Mouse (Mus musculus) lung, adult 2 months (tissue): Measurements from ENCODE around the gene Efnb3. TPM values are rescaled to one million over a fixed set of nuclear protein-coding genes. Genes with fewer than 3 reads are reported as not detected.
A peak's percentile ranks its signal among the peaks of the same experiment; 100 is the strongest.

Source experiments
- DNase-seq: peaks from one replicate; pipeline ENCODE4 v3.0.0; 2022
- H3K4me1 ChIP-seq: fragments of 200-500 bp; 2 replicates; pipeline ENCODE4 v1.6.1; 2011; ENCODE audit warnings: low read length; ENCODE audit not compliant: control insufficient read depth, insufficient read depth
- H3K4me3 ChIP-seq: fragments of 200-500 bp; replicated peaks from 2 replicates; pipeline ENCODE3; 2011; ENCODE audit warnings: low read depth, mild to moderate bottlenecking, control low read depth, low read length; ENCODE audit errors: extremely low read depth
- CTCF ChIP-seq: fragments of 200-500 bp; IDR thresholded peaks from 2 replicates; pipeline ENCODE4 v1.5.1; 2011; ENCODE audit warnings: mild to moderate bottlenecking, low read length, control low read depth; ENCODE audit not compliant: insufficient read depth
- POLR2A ChIP-seq: fragments of 200-500 bp; IDR thresholded peaks from 2 replicates; pipeline ENCODE4 v1.6.1; 2011; ENCODE audit warnings: low read depth, mild to moderate bottlenecking, control low read depth, low read length, borderline replicate concordance; ENCODE audit errors: extremely low read depth
- WGBS: fragments of 180-500 bp; shearing (Covaris S2); methylation state at CpG from one replicate; pipeline ENCODE4 v1.1.7; 2018; 5-methylcytosine and 5-hydroxymethylcytosine counted together
- polyA plus RNA-seq: library from polyadenylated mRNA; depleted of rRNA; stranded (reverse); fragments of >200 nt; gene quantifications from 2 replicates; pipeline ENCODE4 v1.2.3, GENCODE M21; 2012

Gene Efnb3
- polyA plus RNA-seq, 1 experiment = 0.88 TPM

DNA sequence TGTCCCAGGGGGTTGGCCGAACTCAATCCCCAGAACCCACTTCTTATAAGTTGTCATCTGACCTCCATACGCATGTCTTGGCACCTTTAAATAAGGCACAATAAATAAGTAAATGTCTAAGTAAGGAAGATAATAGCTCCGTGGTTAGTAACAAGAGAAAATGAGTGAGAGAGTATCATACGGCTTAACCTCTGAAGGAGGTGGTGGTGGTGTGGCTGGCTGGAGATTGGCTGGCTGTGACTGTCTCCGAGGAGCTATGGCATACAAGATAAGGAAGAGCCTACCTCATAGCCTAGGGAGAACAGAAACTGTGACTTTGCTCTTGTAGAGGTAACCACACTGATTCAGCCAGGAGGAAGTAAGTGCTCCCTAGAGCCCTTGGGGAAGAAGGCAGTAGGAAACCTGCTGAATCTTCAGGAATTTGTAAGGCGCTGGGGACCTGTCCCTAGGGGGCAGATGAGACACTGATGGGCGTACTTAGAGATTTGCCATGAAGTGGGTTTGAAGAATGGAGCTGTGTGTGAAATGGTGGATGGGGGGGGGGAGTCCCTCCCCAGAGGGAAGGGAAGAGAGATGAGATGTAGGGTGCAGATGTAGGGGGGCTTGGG lies 25.8 kb upstream of the Efnb3 start:
- H3K4me3 ChIP-seq = no peak overlapping the region
- H3K4me1 ChIP-seq = no peaks in the 10 kb centered on the region; the same call in 1 of the 2 replicates
- TF ChIP-seq POLR2A (no peak), CTCF (no peak)
- DNase-seq = no peak
- WGBS = 70% methylated on average over 7 of the region's 7 CpGs

- no peaks in the 10 kb centered on the region; the same call in 1 of the 2 replicates for H3K4me1 ChIP-seq
- H3K4me3 ChIP-seq = no peak overlapping the region
- no peak for TF ChIP-seq POLR2A
- TF ChIP-seq CTCF = no peak
- no peak for DNase-seq
- 94% methylated on average over 13 of the region's 13 CpGs for WGBS
Measured at GRCm38 (mm10) chr11:69584937-69585336, 24.9 kb upstream of the Efnb3 start.

- Histone ChIP-seq H3K4me1 (no peaks in the 10 kb centered on the region; the same call in 1 of the 2 replicates), H3K4me3 (no peak overlapping the region)
- no peak for DNase-seq
- no peak for TF ChIP-seq CTCF
- no peak for TF ChIP-seq POLR2A
- 81% methylated on average over 7 of the region's 7 CpGs for WGBS
Measured at GRCm38 (mm10) chr11:69584008-69584407, 24.0 kb upstream of the Efnb3 start.

DNA sequence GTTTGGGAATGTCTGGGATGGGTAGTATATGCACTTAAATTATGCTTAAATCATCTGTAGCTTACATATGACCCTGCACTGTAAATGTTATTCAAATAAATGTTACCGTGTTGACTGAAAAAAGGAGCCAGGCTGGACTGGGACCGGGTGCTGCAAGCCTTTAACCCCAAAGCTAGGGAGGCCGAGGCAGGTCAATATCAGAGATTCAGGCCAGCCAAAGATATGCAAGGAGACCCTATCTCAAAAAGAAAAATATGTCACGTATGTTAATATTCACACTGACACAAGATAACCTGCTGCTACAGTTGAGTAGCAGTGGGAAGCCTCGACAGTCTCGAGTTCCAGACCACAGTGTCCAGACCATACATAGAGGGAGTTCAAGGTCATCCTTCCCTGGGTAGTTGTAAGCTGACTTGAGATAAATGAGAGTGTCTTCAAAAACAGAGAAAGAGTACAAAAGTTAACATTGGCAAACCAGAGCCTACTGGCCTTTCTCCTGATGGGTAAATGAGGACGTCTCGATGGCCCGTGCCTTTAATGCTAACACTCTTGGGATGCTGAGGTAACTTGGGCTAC lies 22.3 kb upstream of the Efnb3 start:
- TF ChIP-seq POLR2A = no peak
- no peak for TF ChIP-seq CTCF
- H3K4me3 ChIP-seq = no peak overlapping the region
- 61% methylated on average over 9 of the region's 9 CpGs for WGBS
- peaks cover 10% of the 10 kb centered on the region for H3K4me1 ChIP-seq
- no peak for DNase-seq

DNA sequence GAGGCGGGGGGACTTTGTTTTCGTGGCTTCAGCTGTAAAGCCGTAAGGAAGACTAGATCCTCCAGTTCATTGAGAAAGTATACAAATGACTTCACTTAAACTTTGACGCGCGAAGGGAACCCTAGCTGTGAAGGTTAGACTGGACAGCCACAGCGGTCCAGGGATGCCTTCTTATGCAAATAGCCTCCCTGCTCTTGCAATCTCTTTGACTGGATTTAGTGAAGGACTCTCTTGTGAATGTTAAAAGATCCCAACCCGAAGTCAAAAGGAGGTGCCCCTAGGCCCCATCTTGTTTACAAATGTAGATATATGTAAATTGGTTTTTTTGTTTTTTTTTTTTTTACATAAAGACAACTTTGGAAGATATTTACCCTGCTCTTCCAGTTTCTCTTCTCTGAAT lies 21.8 kb upstream of the Efnb3 start:
- TF ChIP-seq CTCF (no peak), POLR2A (no peak)
- 1% methylated on average over 8 of the region's 8 CpGs for WGBS
- Histone ChIP-seq H3K4me3 (peak overlapping the region; percentile 91), H3K4me1 (peaks cover 10% of the 10 kb centered on the region)
- no peak for DNase-seq

DNA sequence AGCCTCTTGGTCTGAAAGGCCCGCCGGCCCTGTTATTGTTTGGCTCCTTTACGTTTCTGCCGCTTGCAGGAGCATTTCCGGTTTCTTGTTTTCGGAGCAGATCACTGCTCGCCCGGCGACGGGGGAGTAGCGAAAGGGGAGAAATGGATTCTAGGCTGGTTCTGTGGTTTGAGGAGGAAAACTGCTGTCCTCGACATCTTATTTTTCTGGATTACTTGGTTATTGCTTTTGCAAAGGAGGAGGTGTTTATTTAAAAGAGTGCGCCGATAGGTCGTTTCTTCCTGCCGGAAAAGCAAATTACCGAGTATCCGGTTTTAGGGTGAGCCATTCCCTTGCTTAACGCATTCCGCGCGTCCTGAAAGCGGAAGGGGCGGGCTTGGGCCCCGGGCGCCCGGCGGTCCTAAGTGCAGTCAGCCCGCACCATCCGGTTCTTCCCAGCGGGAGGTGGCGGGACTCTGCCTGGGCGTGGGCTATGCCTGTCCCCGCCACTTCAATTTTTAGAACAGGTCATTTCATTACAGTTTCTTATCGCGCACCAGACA lies 21.2 kb upstream of the Efnb3 start:
- peak; percentile 85 for DNase-seq
- TF ChIP-seq CTCF (no peak), POLR2A (peak; percentile 48; the same call in 1 of the 2 replicates)
- under 1% methylated on average over 36 of the region's 36 CpGs for WGBS
- H3K4me3 ChIP-seq = peak overlapping the region; percentile 91
- peaks cover 10% of the 10 kb centered on the region for H3K4me1 ChIP-seq

- WGBS = under 1% methylated on average over 25 of the region's 25 CpGs
- TF ChIP-seq POLR2A (no peak), CTCF (no peak)
- H3K4me3 ChIP-seq = peak overlapping the region; percentile 91
- peaks cover 10% of the 10 kb centered on the region for H3K4me1 ChIP-seq
- DNase-seq = no peak
Measured at GRCm38 (mm10) chr11:69580572-69581146, 20.7 kb upstream of the Efnb3 start.

DNA sequence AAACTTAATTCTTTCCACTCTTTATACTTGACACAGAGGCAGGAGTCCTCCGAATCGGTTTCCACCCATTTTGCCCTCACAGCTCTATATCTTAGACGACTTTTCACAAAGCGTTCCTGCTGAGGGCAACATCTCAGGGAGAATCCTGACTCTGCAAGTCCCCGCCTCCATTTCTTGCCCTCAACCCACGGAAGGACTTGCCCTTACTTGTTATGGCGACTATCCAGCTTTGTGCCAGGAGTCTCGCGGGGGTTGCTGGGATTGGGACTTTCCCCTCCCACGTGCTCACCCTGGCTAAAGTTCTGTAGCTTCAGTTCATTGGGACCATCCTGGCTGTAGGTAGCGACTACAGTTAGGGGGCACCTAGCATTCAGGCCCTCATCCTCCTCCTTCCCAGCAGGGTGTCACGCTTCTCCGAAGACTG lies 20.1 kb upstream of the Efnb3 start, which contains the start of the genes Wrap53 and Trp53:
Wrap53 (minus strand) TSS at position 165 of the 424 bp plus-strand sequence.
Trp53 (plus strand) TSS at position 269 of the 424 bp plus-strand sequence.
- H3K4me1 ChIP-seq = peaks cover 10% of the 10 kb centered on the region
- peak; percentile 87 for DNase-seq
- no peak for TF ChIP-seq CTCF
- TF ChIP-seq POLR2A = peak; percentile 84; the same call in 1 of the 2 replicates
- H3K4me3 ChIP-seq = peak within 1 kb of the TSS; percentile 91
- under 1% methylated on average over 13 of the region's 13 CpGs for WGBS

GRCm38 (mm10) chr11:69579128-69580017 lies 19.4 kb upstream of the Efnb3 start:
- under 1% methylated on average over 39 of the region's 39 CpGs for WGBS
- peaks cover 10% of the 10 kb centered on the region for H3K4me1 ChIP-seq
- peak; percentile 44; the same call in 1 of the 2 replicates for TF ChIP-seq POLR2A
- TF ChIP-seq CTCF = peak; percentile 94
- peak; percentile 96 for DNase-seq
- peak overlapping the region; percentile 91 for H3K4me3 ChIP-seq

DNA sequence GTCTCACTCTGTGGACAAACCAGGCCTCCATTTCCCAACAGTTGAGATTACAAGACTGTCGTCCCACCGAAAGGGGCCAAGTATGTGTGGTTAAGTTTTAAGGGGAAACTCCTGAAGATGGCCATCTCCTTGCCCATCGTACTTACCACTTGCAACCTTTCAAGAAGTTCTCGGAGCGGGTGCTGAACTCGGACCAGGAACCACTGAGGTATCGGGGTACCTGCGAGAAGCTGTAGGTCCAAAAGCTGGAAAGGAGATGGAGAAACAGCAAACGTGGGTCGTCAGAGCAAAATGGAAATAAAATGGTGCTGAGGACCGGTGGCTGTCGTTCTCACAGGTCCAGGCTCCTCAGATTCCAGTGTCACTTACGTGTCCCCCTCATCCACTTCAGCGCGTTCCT lies 18.3 kb upstream of the Efnb3 start:
- WGBS = 15% methylated on average over 15 of the region's 15 CpGs
- no peak for TF ChIP-seq POLR2A
- TF ChIP-seq CTCF = no peak
- peak overlapping the region; percentile 80 for H3K4me3 ChIP-seq
- H3K4me1 ChIP-seq = peaks cover 10% of the 10 kb centered on the region
- DNase-seq = peak; percentile 24
